Comparison of ENCODE assay signal across 27 mouse cellular contexts in the genomic region with DNA sequence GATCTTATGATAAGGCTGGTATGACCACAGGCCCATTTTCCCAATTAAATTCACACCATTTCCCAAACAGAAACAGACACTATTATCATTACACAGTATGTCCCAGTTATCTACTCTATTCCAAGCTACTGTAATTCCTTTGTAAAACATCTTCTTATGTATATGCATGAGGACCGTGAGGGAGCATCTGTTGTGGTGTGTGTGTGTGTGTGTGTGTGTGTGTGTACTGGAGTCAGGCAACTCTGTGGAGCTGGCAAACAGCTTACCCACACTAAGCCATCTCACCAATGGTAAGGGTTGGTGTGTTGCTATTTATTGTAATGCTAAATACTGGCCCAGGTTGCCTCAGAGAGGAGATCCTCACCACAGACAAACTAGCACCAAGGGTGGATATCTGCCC.
DNase-seq lines count a peak whose midpoint lies in the region; ATAC-seq lines count a peak whose summit lies in the region.
"Had no signal": no experiment of that assay in that cellular context is flagged by ENCODE, and none has a peak within 500 bp of the region (broad histone marks: within the 10 kb centered on the region; RNA-seq: fewer than 3 reads in every experiment).

No protein-coding gene starts in this region.

- H3K4me1 ChIP-seq in heart, embryonic 11.5 days (ENCODE audit: control insufficient read depth, insufficient read depth, low read length) = no peaks in the 10 kb centered on the region
- no peaks in the 10 kb centered on the region; the same call in 1 of the 2 replicates for H3K4me1 ChIP-seq in neural tube, embryonic 13.5 days (replicated peaks)
- no peaks in the 10 kb centered on the region for H3K4me1 ChIP-seq in neural tube, embryonic 15.5 days
- H3K4me1 ChIP-seq in hindbrain, embryonic 11.5 days (replicated peaks; ENCODE audit: control insufficient read depth, insufficient read depth, low read length) = no peaks in the 10 kb centered on the region
- H3K4me1 ChIP-seq: hindbrain, embryonic 13.5 days had no signal

- no peak overlapping the region for H3K9ac ChIP-seq in heart, embryonic 11.5 days (ENCODE audit: low read depth, low read length)
- H3K9ac ChIP-seq in neural tube, embryonic 13.5 days = no peak overlapping the region
- H3K9ac ChIP-seq in neural tube, embryonic 15.5 days (replicated peaks) = no peak overlapping the region
- H3K9ac ChIP-seq in hindbrain, embryonic 11.5 days (ENCODE audit: low read depth, low read length) = no peak overlapping the region
- H3K9ac ChIP-seq: heart, embryonic 15.5 days; hindbrain, embryonic 13.5 days; liver, embryonic 15.5 days; lung, embryonic 14.5 days had no signal

- no peak overlapping the region for H3K4me2 ChIP-seq in heart, embryonic 11.5 days
- no peak overlapping the region for H3K4me2 ChIP-seq in neural tube, embryonic 13.5 days
- H3K4me2 ChIP-seq in neural tube, embryonic 15.5 days = no peak overlapping the region
- no peak overlapping the region for H3K4me2 ChIP-seq in hindbrain, embryonic 11.5 days (replicated peaks; ENCODE audit: low read depth, low read length)
- H3K4me2 ChIP-seq: heart, embryonic 15.5 days; hindbrain, embryonic 13.5 days; liver, embryonic 15.5 days; lung, embryonic 14.5 days had no signal

- WGBS in heart, embryonic 11.5 days (ENCODE audit: insufficient replicate concordance) = 78% methylated on average over 1 of the region's 1 CpGs
- WGBS in neural tube, embryonic 13.5 days = 80% methylated on average over 1 of the region's 1 CpGs
- 65% methylated on average over 1 of the region's 1 CpGs for WGBS in neural tube, embryonic 15.5 days
- WGBS in hindbrain, embryonic 11.5 days = 88% methylated on average over 1 of the region's 1 CpGs

- peak overlapping the region; percentile 7; the same call in 1 of the 2 replicates for H3K27ac ChIP-seq in heart, embryonic 11.5 days (ENCODE audit: low read depth, low read length)
- H3K27ac ChIP-seq in neural tube, embryonic 13.5 days (replicated peaks) = no peak overlapping the region
- no peak overlapping the region for H3K27ac ChIP-seq in neural tube, embryonic 15.5 days (replicated peaks)
- no peak overlapping the region for H3K27ac ChIP-seq in hindbrain, embryonic 11.5 days (ENCODE audit: low read depth, low read length)
- H3K27ac ChIP-seq: heart, embryonic 15.5 days; kidney, postnatal 0 days; liver, embryonic 15.5 days had no signal

- no peaks in the 10 kb centered on the region for H3K9me3 ChIP-seq in heart, embryonic 11.5 days (replicated peaks; ENCODE audit: control insufficient read depth, low read length)
- H3K9me3 ChIP-seq in neural tube, embryonic 13.5 days = no peaks in the 10 kb centered on the region
- no peaks in the 10 kb centered on the region for H3K9me3 ChIP-seq in neural tube, embryonic 15.5 days (replicated peaks)
- no peaks in the 10 kb centered on the region for H3K9me3 ChIP-seq in hindbrain, embryonic 11.5 days (ENCODE audit: control insufficient read depth, low read length)
- H3K9me3 ChIP-seq: heart, embryonic 15.5 days; hindbrain, embryonic 13.5 days; liver, embryonic 15.5 days had no signal

- DNase-seq in heart, adult 11 months = no peak
- DNase-seq in brain, embryonic 18.5 days (ENCODE audit: low read depth, low spot score) = peak; percentile 18
- DNase-seq in telencephalon, adult 2 months (ENCODE audit: low read depth, low spot score) = peak; percentile 47
- DNase-seq in hindbrain, embryonic 11.5 days (ENCODE audit: low spot score) = no peak
- DNase-seq: adrenal gland, postnatal 25 days; B cell, adult 2 months; cerebellum, adult 9-10 months; cerebellum, postnatal 36 days; gastrocnemius, postnatal 10 days; kidney, adult 8-10 months; kidney, postnatal 4 days; layer of hippocampus, postnatal 36 days; liver; lung, embryonic 14.5 days; lung, postnatal 14 days; midbrain, embryonic 14.5 days; spleen, adult 18-20 months; thymus, adult 18-20 months; thymus, postnatal 25 days had no signal

- H3K36me3 ChIP-seq in heart, embryonic 11.5 days (ENCODE audit: control insufficient read depth, insufficient read depth, low read length) = peaks cover 8% of the 10 kb centered on the region
- peaks cover 54% of the 10 kb centered on the region for H3K36me3 ChIP-seq in neural tube, embryonic 13.5 days
- peaks cover 24% of the 10 kb centered on the region; the same call in 1 of the 2 replicates for H3K36me3 ChIP-seq in neural tube, embryonic 15.5 days
- H3K36me3 ChIP-seq in hindbrain, embryonic 11.5 days (ENCODE audit: control insufficient read depth, insufficient read depth, low read length) = no peaks in the 10 kb centered on the region

- no peak overlapping the region for H3K4me3 ChIP-seq in heart, embryonic 11.5 days (ENCODE audit: low read depth, low read length)
- no peak overlapping the region for H3K4me3 ChIP-seq in neural tube, embryonic 13.5 days
- no peak overlapping the region for H3K4me3 ChIP-seq in neural tube, embryonic 15.5 days (replicated peaks)
- no peak overlapping the region for H3K4me3 ChIP-seq in hindbrain, embryonic 11.5 days (ENCODE audit: low read depth, low read length)
- H3K4me3 ChIP-seq: heart, embryonic 15.5 days; hindbrain, embryonic 13.5 days; liver, embryonic 15.5 days had no signal

- ATAC-seq in heart, embryonic 11.5 days (replicated peaks; ENCODE audit: insufficient number of reproducible peaks, low FRiP score, low TSS enrichment) = no peak
- peak; percentile 47; the same call in 1 of the 2 replicates for ATAC-seq in neural tube, embryonic 13.5 days (ENCODE audit: low read depth)
- no peak for ATAC-seq in neural tube, embryonic 15.5 days (ENCODE audit: low FRiP score)
- ATAC-seq in hindbrain, embryonic 11.5 days (ENCODE audit: low FRiP score) = no peak
- ATAC-seq: intestine, embryonic 16.5 days had no signal

- H3K27me3 ChIP-seq in heart, embryonic 11.5 days (ENCODE audit: control insufficient read depth, insufficient read depth, low read length) = no peaks in the 10 kb centered on the region
- no peaks in the 10 kb centered on the region for H3K27me3 ChIP-seq in neural tube, embryonic 13.5 days
- no peaks in the 10 kb centered on the region for H3K27me3 ChIP-seq in neural tube, embryonic 15.5 days (replicated peaks)
- H3K27me3 ChIP-seq in hindbrain, embryonic 11.5 days (ENCODE audit: control insufficient read depth, insufficient read depth, low read length) = no peaks in the 10 kb centered on the region
- H3K27me3 ChIP-seq: heart, embryonic 15.5 days; hindbrain, embryonic 13.5 days; liver, embryonic 15.5 days had no signal

Comparison
In these comparisons a context has a peak if more than half of its experiments do, and no peak if none do; other contexts are left out.
1. DNase-seq: peak in brain, embryonic 18.5 days (single experiment) and telencephalon, adult 2 months (single experiment); none in heart, adult 11 months (single experiment) and hindbrain, embryonic 11.5 days (single experiment).